Mouse (Mus musculus) cerebellum, adult 9-10 months (tissue): Measurements from ENCODE around the gene Hist1h2ap.
A peak's percentile ranks its signal among the peaks of the same experiment; 100 is the strongest.
"Not testable (repeated sequence)": the region's sequence is repeated elsewhere in the genome, so short reads cannot be mapped to it uniquely, and the experiment has no call there.

Experiments
- DNase-seq: peaks from one replicate; pipeline ENCODE4 v3.0.0; 2022

Gene Hist1h2ap

DNA sequence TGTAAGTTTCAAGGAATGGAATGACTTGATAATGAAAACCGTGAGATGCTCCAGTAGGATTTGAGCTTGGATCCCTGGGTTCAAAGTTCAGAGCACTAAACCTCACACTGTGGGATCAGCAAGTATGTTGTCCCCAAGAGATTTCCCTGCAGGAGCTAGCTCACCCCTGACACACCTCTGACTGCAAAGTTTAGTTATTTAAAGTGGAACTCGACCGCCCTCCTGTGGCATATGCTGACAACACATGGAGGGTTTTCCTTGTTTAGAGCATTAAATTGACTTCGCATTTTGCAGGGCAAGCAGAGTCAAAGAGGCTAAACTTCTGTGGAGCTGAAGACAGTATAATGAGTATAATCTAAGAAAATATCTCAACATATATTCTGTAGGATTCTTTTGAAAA is 30.2 kb downstream of the Hist1h2ap start:
- not testable (repeated sequence) for DNase-seq

- DNase-seq = not testable (repeated sequence)
Measured at GRCm38 (mm10) chr13:21797163-21797562, 36.1 kb downstream of the Hist1h2ap start.

GRCm38 (mm10) chr13:21795584-21795983 is 37.7 kb downstream of the Hist1h2ap start:
- DNase-seq = no peak

- no peak for DNase-seq
Measured at GRCm38 (mm10) chr13:21790601-21791283, 42.6 kb downstream of the Hist1h2ap start.

- DNase-seq = no peak
Measured at GRCm38 (mm10) chr13:21789925-21790324, 43.4 kb downstream of the Hist1h2ap start.

- peak; percentile 46 for DNase-seq
Measured at GRCm38 (mm10) chr13:21787760-21788593, 45.3 kb downstream of the Hist1h2ap start.

- DNase-seq = peak; percentile 98
Measured at GRCm38 (mm10) chr13:21786899-21787629, 46.2 kb downstream of the Hist1h2ap start, which contains the start of the genes Hist1h2an and Hist1h2bp. Gene Hist1h2an, minus strand, starts transcription at chr13:21787218. Gene Hist1h2bp, plus strand, starts transcription at chr13:21787461.

DNA sequence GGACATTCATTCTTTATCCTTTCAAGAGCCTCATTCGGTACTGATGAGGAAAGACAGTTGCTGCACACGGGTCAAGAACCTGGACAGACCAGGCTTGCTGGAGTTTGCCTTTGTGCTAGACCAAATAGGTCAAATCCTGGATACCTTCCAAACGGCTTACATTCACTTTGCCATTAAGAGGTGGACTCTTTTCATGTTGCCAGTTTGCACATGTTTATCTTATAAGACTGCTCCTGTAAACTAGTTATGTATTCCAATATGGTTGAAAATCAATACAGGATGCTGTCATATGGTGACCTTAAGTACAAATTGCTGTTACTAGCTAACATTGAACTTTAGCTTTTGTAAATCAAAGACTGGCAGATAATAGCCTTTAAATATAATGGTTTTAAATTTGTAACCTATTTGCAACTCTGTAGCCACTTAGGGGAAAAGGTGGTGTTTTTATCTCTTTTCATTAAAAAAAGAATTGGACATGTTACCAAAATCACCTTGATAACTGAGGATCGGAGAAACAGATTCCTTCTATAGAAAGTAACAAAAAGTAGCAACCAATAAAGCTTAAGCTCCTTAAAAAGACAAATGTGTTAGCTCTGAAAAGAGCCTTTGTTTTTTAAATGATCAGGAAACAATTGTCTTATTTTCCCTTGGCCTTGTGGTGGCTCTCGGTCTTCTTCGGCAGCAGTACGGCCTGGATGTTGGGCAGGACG is 47.0 kb downstream of the Hist1h2ap start:
- DNase-seq = peak; percentile 34

GRCm38 (mm10) chr13:21784311-21784710 is 49.0 kb downstream of the Hist1h2ap start:
- DNase-seq = no peak

- DNase-seq = peak; percentile 62
Measured at GRCm38 (mm10) chr13:21783734-21784161, 49.6 kb downstream of the Hist1h2ap start.

DNA sequence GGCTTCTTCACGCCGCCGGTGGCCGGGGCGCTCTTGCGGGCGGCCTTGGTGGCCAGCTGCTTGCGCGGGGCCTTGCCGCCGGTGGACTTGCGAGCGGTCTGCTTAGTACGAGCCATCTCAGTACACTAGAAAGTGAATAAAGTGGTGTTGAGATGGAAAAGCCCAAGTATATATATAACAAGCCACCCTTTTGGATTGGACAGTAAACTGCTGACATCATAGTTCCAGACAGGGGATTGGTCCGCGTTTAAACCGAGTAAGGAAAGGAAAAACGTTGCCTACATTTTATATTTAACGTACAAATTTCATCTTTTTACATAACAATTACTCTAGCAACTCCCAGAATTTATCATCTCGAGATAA is 50.1 kb downstream of the Hist1h2ap start, which contains the start of gene Hist1h3i:
Gene Hist1h3i (minus strand): TSS at position 116 of the 363 bp plus-strand sequence.
- DNase-seq = peak; percentile 92
